ENCODE assay signal across 22 mouse cellular contexts in the genomic region with DNA sequence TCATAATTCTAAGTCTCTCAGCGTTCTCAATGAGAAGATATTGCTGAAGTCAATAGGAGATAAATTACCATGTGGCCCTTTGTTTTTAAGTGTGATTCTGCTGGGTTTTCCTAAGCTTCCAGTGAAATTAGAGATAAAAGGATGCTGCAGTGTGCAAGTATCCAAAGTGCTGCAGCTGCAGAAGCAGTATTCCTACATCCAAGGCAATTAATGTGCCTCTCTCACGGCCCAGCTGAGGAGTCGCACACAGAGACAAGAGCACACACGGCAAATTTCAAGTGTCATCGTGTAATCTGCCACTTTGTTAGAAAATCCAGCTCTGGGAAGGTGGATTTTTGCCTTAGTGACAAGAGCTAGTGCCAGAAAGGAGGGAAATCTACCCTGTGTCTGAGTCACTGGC.
DNase-seq lines count a peak whose midpoint lies in the region; ATAC-seq and TF ChIP-seq lines count a peak whose summit lies in the region.
"Had no signal": no experiment of that assay in that cellular context is flagged by ENCODE, and none has a peak within 500 bp of the region (broad histone marks: within the 10 kb centered on the region; RNA-seq: fewer than 3 reads in every experiment).

No protein-coding gene starts in this region.

- peak; percentile 25 for DNase-seq in forebrain, embryonic 14.5 days (ENCODE audit: low spot score)
- no peak for DNase-seq in forebrain, embryonic 11.5 days (ENCODE audit: low spot score)
- DNase-seq in frontal cortex, postnatal 14 days (ENCODE audit: low spot score in 2 of 2) = no peak
- DNase-seq in brain, embryonic 14.5 days (ENCODE audit: low read depth) = peak; percentile 57
- peak; percentile 21 for DNase-seq in forebrain, postnatal 0 days
- DNase-seq in thymus, adult 18-20 months = no peak
- no peak for DNase-seq in lung, postnatal 36 days
- DNase-seq: adrenal gland, adult 2 months; adrenal gland, postnatal 10 days; adrenal gland, postnatal 25 days; cerebellum, adult 11 months; cerebellum, adult 18-20 months; cerebellum, adult 8-10 months; cerebellum, adult 9-11 months; cerebellum, postnatal 14 days; cerebellum, postnatal 36 days; embryo, embryonic 11 days; gastrocnemius, adult 2 months had no signal

- ATAC-seq in forebrain, embryonic 14.5 days = peak; percentile 65
- ATAC-seq in forebrain, embryonic 11.5 days (replicated peaks; ENCODE audit: low FRiP score) = no peak
- ATAC-seq in frontal cortex, adult (ENCODE audit: low TSS enrichment) = peak; percentile 46; the same call in 1 of the 2 replicates
- ATAC-seq in forebrain, postnatal 0 days = peak; percentile 77

- no peak overlapping the region for H3K4me3 ChIP-seq in forebrain, embryonic 14.5 days (ENCODE audit: low read depth, low read length)
- no peak overlapping the region for H3K4me3 ChIP-seq in forebrain, embryonic 11.5 days (ENCODE audit: low read depth, low read length)
- H3K4me3 ChIP-seq in forebrain, postnatal 0 days (ENCODE audit: low read depth, low read length) = no peak overlapping the region
- H3K4me3 ChIP-seq: embryonic facial prominence, embryonic 13.5 days; embryonic facial prominence, embryonic 15.5 days; erythroblast, embryonic 14.5 days; gastrocnemius, adult 2 months had no signal

- no peak overlapping the region for H3K4me2 ChIP-seq in forebrain, embryonic 14.5 days (ENCODE audit: low read length)
- no peak overlapping the region for H3K4me2 ChIP-seq in forebrain, embryonic 11.5 days (ENCODE audit: low read depth, low read length, severe bottlenecking)
- H3K4me2 ChIP-seq in forebrain, postnatal 0 days (ENCODE audit: low read depth) = no peak overlapping the region
- H3K4me2 ChIP-seq: embryonic facial prominence, embryonic 13.5 days; embryonic facial prominence, embryonic 15.5 days had no signal

- TF ChIP-seq CTCF in brain, embryonic 14.5 days (IDR thresholded peaks at IDR 0.05; ENCODE audit: borderline replicate concordance, extremely low read depth, insufficient read depth, insufficient read length) = no peak
- no peak for TF ChIP-seq CTCF in forebrain, postnatal 0 days (IDR thresholded peaks at IDR 0.05; ENCODE audit: low read depth)

- 85% methylated on average over 5 of the region's 5 CpGs for WGBS in forebrain, embryonic 14.5 days
- WGBS in forebrain, embryonic 11.5 days = 89% methylated on average over 5 of the region's 5 CpGs
- 76% methylated on average over 5 of the region's 5 CpGs for WGBS in forebrain, postnatal 0 days

- H3K4me1 ChIP-seq in forebrain, embryonic 14.5 days (ENCODE audit: control insufficient read depth, insufficient read depth, low read length) = 0 out of 2 replicates have a peak, but pooled peaks cover 2% of the 10 kb centered on the region
- no peaks in the 10 kb centered on the region for H3K4me1 ChIP-seq in forebrain, embryonic 11.5 days (replicated peaks; ENCODE audit: control insufficient read depth, insufficient read depth, low read length)
- H3K4me1 ChIP-seq in forebrain, postnatal 0 days (ENCODE audit: insufficient read depth) = no peaks in the 10 kb centered on the region
- H3K4me1 ChIP-seq: embryonic facial prominence, embryonic 13.5 days; embryonic facial prominence, embryonic 15.5 days had no signal

- H3K27ac ChIP-seq in forebrain, embryonic 14.5 days (ENCODE audit: low read depth, low read length) = no peak overlapping the region
- no peak overlapping the region for H3K27ac ChIP-seq in forebrain, embryonic 11.5 days (ENCODE audit: low read depth, low read length)
- no peak overlapping the region for H3K27ac ChIP-seq in forebrain, postnatal 0 days (ENCODE audit: low read depth, low read length)
- H3K27ac ChIP-seq: embryonic facial prominence, embryonic 13.5 days; embryonic facial prominence, embryonic 15.5 days; gastrocnemius, adult 2 months had no signal

- no peak for TF ChIP-seq POLR2A in brain, embryonic 14.5 days (IDR thresholded peaks at IDR 0.05; ENCODE audit: borderline replicate concordance, extremely low read depth, insufficient read depth, insufficient read length, poor library complexity, severe bottlenecking)

- no peaks in the 10 kb centered on the region for H3K36me3 ChIP-seq in forebrain, embryonic 14.5 days (ENCODE audit: control insufficient read depth, insufficient read depth, low read length)
- H3K36me3 ChIP-seq in forebrain, embryonic 11.5 days (ENCODE audit: control insufficient read depth, insufficient read depth, low read length) = no peaks in the 10 kb centered on the region
- H3K36me3 ChIP-seq in forebrain, postnatal 0 days (ENCODE audit: insufficient read depth) = no peaks in the 10 kb centered on the region
- H3K36me3 ChIP-seq: embryonic facial prominence, embryonic 13.5 days; embryonic facial prominence, embryonic 15.5 days had no signal

- no peaks in the 10 kb centered on the region for H3K27me3 ChIP-seq in forebrain, embryonic 14.5 days (replicated peaks; ENCODE audit: control insufficient read depth, insufficient read depth, low read length)
- H3K27me3 ChIP-seq in forebrain, embryonic 11.5 days (ENCODE audit: control insufficient read depth, insufficient read depth, low read length) = no peaks in the 10 kb centered on the region
- no peaks in the 10 kb centered on the region for H3K27me3 ChIP-seq in forebrain, postnatal 0 days (ENCODE audit: insufficient read depth, low read length)
- H3K27me3 ChIP-seq: embryonic facial prominence, embryonic 13.5 days; embryonic facial prominence, embryonic 15.5 days had no signal

- no peaks in the 10 kb centered on the region for H3K9me3 ChIP-seq in forebrain, embryonic 14.5 days (replicated peaks; ENCODE audit: control insufficient read depth, low read length)
- H3K9me3 ChIP-seq in forebrain, embryonic 11.5 days (ENCODE audit: control insufficient read depth, low read length) = no peaks in the 10 kb centered on the region
- H3K9me3 ChIP-seq in forebrain, postnatal 0 days (ENCODE audit: low read length) = no peaks in the 10 kb centered on the region
- H3K9me3 ChIP-seq: embryonic facial prominence, embryonic 13.5 days; embryonic facial prominence, embryonic 15.5 days had no signal

- no peak overlapping the region for H3K9ac ChIP-seq in forebrain, embryonic 14.5 days (ENCODE audit: low read length)
- no peak overlapping the region for H3K9ac ChIP-seq in forebrain, embryonic 11.5 days (ENCODE audit: low read length)
- no peak overlapping the region for H3K9ac ChIP-seq in forebrain, postnatal 0 days
- H3K9ac ChIP-seq: embryonic facial prominence, embryonic 13.5 days; embryonic facial prominence, embryonic 15.5 days had no signal

Comparison
In these comparisons a context has a peak if more than half of its experiments do, and no peak if none do; other contexts are left out.
1. DNase-seq: peak in forebrain, embryonic 14.5 days (single experiment), brain, embryonic 14.5 days (single experiment) and forebrain, postnatal 0 days (single experiment); none in forebrain, embryonic 11.5 days (single experiment), frontal cortex, postnatal 14 days (0 of 2), thymus, adult 18-20 months (0 of 2) and lung, postnatal 36 days (single experiment).